Mouse (Mus musculus) intestine, embryonic 14.5 days (tissue): Measurements from ENCODE around the gene Btbd16. TPM values are rescaled to one million over a fixed set of nuclear protein-coding genes. Genes with fewer than 3 reads are reported as not detected.
A peak's percentile ranks its signal among the peaks of the same experiment; 100 is the strongest.

Source experiments
- ATAC-seq: fragments of 200-750 bp; cut with Nextera tagmentation; replicated peaks from 2 replicates; pipeline ENCODE4 v1.8.0; 2017; ENCODE audit warnings: low read depth, moderate number of reproducible peaks, moderate TSS enrichment, moderate library complexity; ENCODE audit not compliant: low FRiP score, low TSS enrichment
- DNase-seq: peaks from one replicate; pipeline ENCODE4 v3.0.0-alpha.2; 2018; ENCODE audit warnings: low spot score
- H3K27ac ChIP-seq: fragments of 300-500 bp; sonication (generic); 2 replicates; pipeline ENCODE4 v1.5.1; 2014; ENCODE audit warnings: low read depth, mild to moderate bottlenecking, control low read depth
- H3K27me3 ChIP-seq: fragments of 300-500 bp; sonication (generic); replicated peaks from 2 replicates; pipeline ENCODE4 v1.6.1; 2014; ENCODE audit warnings: low read length, control low read depth; ENCODE audit not compliant: control insufficient read depth, insufficient read depth
- H3K36me3 ChIP-seq: fragments of 300-500 bp; sonication (generic); 2 replicates; pipeline ENCODE4 v1.6.1; 2014; ENCODE audit warnings: low read length, control low read depth; ENCODE audit not compliant: control insufficient read depth, insufficient read depth
- H3K4me1 ChIP-seq: fragments of 300-500 bp; sonication (generic); replicated peaks from 2 replicates; pipeline ENCODE4 v1.6.1; 2014; ENCODE audit warnings: low read length, control low read depth, mixed read lengths; ENCODE audit not compliant: control insufficient read depth, insufficient read depth
- H3K4me2 ChIP-seq: fragments of 300-500 bp; sonication (generic); 2 replicates; pipeline ENCODE4 v1.6.1; 2014; ENCODE audit warnings: low read length
- H3K4me3 ChIP-seq: fragments of 300-500 bp; sonication (generic); 2 replicates; pipeline ENCODE4 v1.5.1; 2014; ENCODE audit warnings: low read depth, low read length, control low read depth, mixed read lengths
- H3K9ac ChIP-seq: fragments of 300-500 bp; sonication (generic); 2 replicates; pipeline ENCODE4 v1.6.1; 2014; ENCODE audit warnings: mild to moderate bottlenecking, low read length
- H3K9me3 ChIP-seq: fragments of 300-500 bp; sonication (generic); 2 replicates; pipeline ENCODE4 v1.6.1; 2016; ENCODE audit warnings: low read length, control low read depth; ENCODE audit not compliant: control insufficient read depth
- WGBS: fragments of 180-500 bp; shearing (Covaris S2); extraction: QIAGEN DNeasy Blood & Tissue Kit; methylation state at CpG from one replicate; pipeline ENCODE4 v1.1.7; 2014; 5-methylcytosine and 5-hydroxymethylcytosine counted together
- polyA plus RNA-seq: library from polyadenylated mRNA; unstranded; fragments of >200 nt; fragmentation: Nextera tagmentation; extraction: Ambion mirVana; gene quantifications from 2 replicates; pipeline ENCODE4 v1.2.1, GENCODE M21; 2014

Btbd16 gene
- polyA plus RNA-seq, 1 experiment from 2014 or later = 0.07 TPM

- WGBS = 43% methylated on average over 4 of the region's 4 CpGs
- ATAC-seq (no peak), DNase-seq (no peak)
These were observed 26.8 kb downstream of the Btbd16 start for GRCm38 (mm10) chr7:130800681-130801080.

GRCm38 (mm10) chr7:130801811-130802210, 27.9 kb downstream of the Btbd16 start:
- H3K4me2 ChIP-seq = no peak overlapping the region
- no peaks in the 10 kb centered on the region for H3K27me3 ChIP-seq
- DNase-seq (no peak), ATAC-seq (no peak)
- H3K36me3 ChIP-seq = no peaks in the 10 kb centered on the region
- no peaks in the 10 kb centered on the region for H3K4me1 ChIP-seq
- H3K9me3 ChIP-seq = no peaks in the 10 kb centered on the region
- no peak overlapping the region for H3K9ac ChIP-seq
- H3K27ac ChIP-seq = no peak overlapping the region
- 85% methylated on average over 4 of the region's 4 CpGs for WGBS
- H3K4me3 ChIP-seq = no peak overlapping the region

More at GRCm38 (mm10) chr7:130800681-130801080, 26.8 kb downstream of the Btbd16 start:
- H3K4me2 ChIP-seq = no peak overlapping the region
- no peaks in the 10 kb centered on the region for H3K9me3 ChIP-seq
- H3K36me3 ChIP-seq = no peaks in the 10 kb centered on the region
- no peaks in the 10 kb centered on the region for H3K4me1 ChIP-seq
- no peak overlapping the region for H3K9ac ChIP-seq
- no peak overlapping the region for H3K27ac ChIP-seq
- no peak overlapping the region for H3K4me3 ChIP-seq
- no peaks in the 10 kb centered on the region for H3K27me3 ChIP-seq

GRCm38 (mm10) chr7:130803251-130803825, 29.5 kb downstream of the Btbd16 start:
- H3K4me3 ChIP-seq = no peak overlapping the region
- 86% methylated on average over 8 of the region's 8 CpGs for WGBS
- no peaks in the 10 kb centered on the region for H3K27me3 ChIP-seq
- DNase-seq (no peak), ATAC-seq (no peak)
- H3K4me2 ChIP-seq = no peak overlapping the region
- H3K9ac ChIP-seq = no peak overlapping the region
- no peak overlapping the region for H3K27ac ChIP-seq
- H3K4me1 ChIP-seq = peaks cover 10% of the 10 kb centered on the region
- no peaks in the 10 kb centered on the region for H3K36me3 ChIP-seq
- no peaks in the 10 kb centered on the region for H3K9me3 ChIP-seq

GRCm38 (mm10) chr7:130804991-130805390, 31.1 kb downstream of the Btbd16 start:
- Histone ChIP-seq H3K4me1 (peaks cover 17% of the 10 kb centered on the region), H3K4me3 (no peak overlapping the region), H3K27me3 (no peaks in the 10 kb centered on the region), H3K27ac (no peak overlapping the region), H3K9me3 (no peaks in the 10 kb centered on the region), H3K4me2 (no peak overlapping the region), H3K9ac (no peak overlapping the region), H3K36me3 (no peaks in the 10 kb centered on the region)
- ATAC-seq = no peak
- 83% methylated on average over 5 of the region's 5 CpGs for WGBS
- no peak for DNase-seq

- DNase-seq (no peak), ATAC-seq (0 out of 2 replicates have a peak, but pooled peaks have one; percentile 23)
- WGBS = 55% methylated on average over 8 of the region's 8 CpGs
- Histone ChIP-seq H3K4me3 (no peak overlapping the region), H3K36me3 (no peaks in the 10 kb centered on the region), H3K27me3 (no peaks in the 10 kb centered on the region), H3K9me3 (no peaks in the 10 kb centered on the region), H3K4me2 (no peak overlapping the region), H3K4me1 (peaks cover 17% of the 10 kb centered on the region), H3K9ac (no peak overlapping the region), H3K27ac (no peak overlapping the region)
These were observed 33.9 kb downstream of the Btbd16 start for GRCm38 (mm10) chr7:130807749-130808148.

- no peaks in the 10 kb centered on the region for H3K36me3 ChIP-seq
- no peak overlapping the region for H3K9ac ChIP-seq
- WGBS = 23% methylated on average over 6 of the region's 6 CpGs
- H3K27ac ChIP-seq = no peak overlapping the region
- no peak overlapping the region for H3K4me2 ChIP-seq
- ATAC-seq (no peak), DNase-seq (no peak)
- H3K4me1 ChIP-seq = peaks cover 17% of the 10 kb centered on the region
- no peaks in the 10 kb centered on the region for H3K9me3 ChIP-seq
- no peaks in the 10 kb centered on the region for H3K27me3 ChIP-seq
- H3K4me3 ChIP-seq = no peak overlapping the region
These were observed 34.8 kb downstream of the Btbd16 start for GRCm38 (mm10) chr7:130808694-130809093.

GRCm38 (mm10) chr7:130810238-130810637, 36.4 kb downstream of the Btbd16 start:
- Histone ChIP-seq H3K4me3 (no peak overlapping the region), H3K27ac (no peak overlapping the region), H3K27me3 (no peaks in the 10 kb centered on the region), H3K9me3 (no peaks in the 10 kb centered on the region), H3K9ac (no peak overlapping the region), H3K4me1 (peaks cover 17% of the 10 kb centered on the region), H3K36me3 (no peaks in the 10 kb centered on the region), H3K4me2 (no peak overlapping the region)
- WGBS = 67% methylated on average over 4 of the region's 4 CpGs
- no peak for DNase-seq
- ATAC-seq = no peak

- no peaks in the 10 kb centered on the region for H3K36me3 ChIP-seq
- 42% methylated on average over 16 of the region's 16 CpGs for WGBS
- ATAC-seq (no peak), DNase-seq (no peak)
- peaks cover 16% of the 10 kb centered on the region for H3K4me1 ChIP-seq
- no peak overlapping the region for H3K4me3 ChIP-seq
- H3K9ac ChIP-seq = no peak overlapping the region
- no peaks in the 10 kb centered on the region for H3K9me3 ChIP-seq
- no peak overlapping the region for H3K4me2 ChIP-seq
- no peak overlapping the region for H3K27ac ChIP-seq
- no peaks in the 10 kb centered on the region for H3K27me3 ChIP-seq
These were observed 38.5 kb downstream of the Btbd16 start for GRCm38 (mm10) chr7:130812407-130812806.

GRCm38 (mm10) chr7:130815601-130816000, 41.7 kb downstream of the Btbd16 start:
- no peak for DNase-seq

More at GRCm38 (mm10) chr7:130815601-130816000, 41.7 kb downstream of the Btbd16 start:
- Histone ChIP-seq H3K9ac (no peak overlapping the region), H3K27me3 (no peaks in the 10 kb centered on the region), H3K4me2 (no peak overlapping the region), H3K4me1 (no peaks in the 10 kb centered on the region), H3K36me3 (no peaks in the 10 kb centered on the region), H3K4me3 (no peak overlapping the region), H3K27ac (no peak overlapping the region), H3K9me3 (no peaks in the 10 kb centered on the region)
- no peak for ATAC-seq
- 89% methylated on average over 10 of the region's 10 CpGs for WGBS
